In genomic region chr6:86471760-86472099, GRCm38 (mm10) we compare ENCODE assay signal across 8 mouse cellular contexts. TPM values are rescaled to one million over a fixed set of nuclear protein-coding genes. Genes with fewer than 3 reads are reported as not detected.
DNase-seq lines count a peak whose midpoint lies in the region; ATAC-seq and TF ChIP-seq lines count a peak whose summit lies in the region.

No protein-coding gene starts in this region.

- H3K27ac ChIP-seq in thymus, adult 2 months (ENCODE audit: control insufficient read depth, insufficient read depth, low read length) = peak overlapping the region; percentile 22
- peak overlapping the region; percentile 79 for H3K27ac ChIP-seq in liver, embryonic 15.5 days (replicated peaks)

- no peaks in the 10 kb centered on the region for H3K9me3 ChIP-seq in liver, embryonic 15.5 days (replicated peaks)

- peak overlapping the region; percentile 65 for H3K9ac ChIP-seq in liver, embryonic 15.5 days

- peaks cover 18% of the 10 kb centered on the region for H3K4me1 ChIP-seq in thymus, adult 2 months (replicated peaks; ENCODE audit: control insufficient read depth, insufficient read depth, low read length)
- peaks cover 32% of the 10 kb centered on the region for H3K4me1 ChIP-seq in liver, embryonic 15.5 days (replicated peaks)

- peak overlapping the region; percentile 86 for H3K4me2 ChIP-seq in liver, embryonic 15.5 days

- WGBS in thymus, adult 2 months = 6% methylated on average over 9 of the region's 9 CpGs
- 11% methylated on average over 9 of the region's 9 CpGs for WGBS in liver, embryonic 15.5 days (ENCODE audit: insufficient replicate concordance)

- peak; percentile 23 for ATAC-seq in liver, embryonic 15.5 days (ENCODE audit: insufficient read depth)

- TF ChIP-seq CTCF in thymus, adult 2 months (IDR thresholded peaks at IDR 0.05; ENCODE audit: borderline replicate concordance, control insufficient read depth, extremely low read depth, insufficient read depth, low read length, poor library complexity) = no peak

- TF ChIP-seq POLR2A in thymus, adult 2 months (IDR thresholded peaks at IDR 0.05; ENCODE audit: control insufficient read depth, extremely low read depth, insufficient read depth, low read length, poor library complexity) = no peak

- no peaks in the 10 kb centered on the region for H3K27me3 ChIP-seq in thymus, adult 2 months (ENCODE audit: control insufficient read depth, insufficient read depth, low read length)
- H3K27me3 ChIP-seq in liver, embryonic 15.5 days = no peaks in the 10 kb centered on the region

- H3K4me3 ChIP-seq in thymus, adult 2 months (ENCODE audit: control insufficient read depth, insufficient read depth, low read length) = peak overlapping the region; percentile 50
- peak overlapping the region; percentile 61 for H3K4me3 ChIP-seq in liver, embryonic 15.5 days (replicated peaks)

- H3K36me3 ChIP-seq in thymus, adult 2 months (ENCODE audit: control insufficient read depth, insufficient read depth, low read length) = 0 out of 2 replicates have a peak, but pooled peaks cover 3% of the 10 kb centered on the region
- H3K36me3 ChIP-seq in liver, embryonic 15.5 days (replicated peaks) = peaks cover 26% of the 10 kb centered on the region

- peak; percentile 68 for DNase-seq in cerebellum, adult 9-10 months
- DNase-seq in cerebellum, adult 9-11 months = no peak
- DNase-seq in thymus, adult 2 months = peak; percentile 9
- DNase-seq in thymus, postnatal 14 days = no peak
- no peak for DNase-seq in embryo, embryonic 11 days
- no peak for DNase-seq in urinary bladder, postnatal 10 days (ENCODE audit: low spot score)
- no peak for DNase-seq in cerebellum, adult 11 months

RNA-seq across cellular contexts. Expression of gene C87436, which starts 33.6 kb away (rescaled TPM):
- polyA plus RNA-seq in thymus, adult 2 months (2012; rRNA removed) = 14.9 and 16.6 TPM in 2 replicates
- 10.3 and 11.1 TPM in 2 replicates for polyA plus RNA-seq in liver, embryonic 15.5 days (2015; fragmentation: Nextera tagmentation; extraction: Ambion mirVana)

RNA-seq across cellular contexts. Expression of gene Gm44790, which starts 45.3 kb away (rescaled TPM):
- polyA plus RNA-seq in thymus, adult 2 months (2012; rRNA removed) = 32.3 and 32.5 TPM in 2 replicates
- not detected in 2 replicates for polyA plus RNA-seq in liver, embryonic 15.5 days (2015; fragmentation: Nextera tagmentation; extraction: Ambion mirVana)

RNA-seq across cellular contexts. Expression of gene Pcbp1, which starts 54.4 kb away (rescaled TPM):
- 291 and 363 TPM in 2 replicates for polyA plus RNA-seq in thymus, adult 2 months (2012; rRNA removed)
- polyA plus RNA-seq in liver, embryonic 15.5 days (2015; fragmentation: Nextera tagmentation; extraction: Ambion mirVana) = 253 and 255 TPM in 2 replicates

Comparison
In these comparisons a context has a peak if more than half of its experiments do, and no peak if none do; other contexts are left out.
1. DNase-seq: peak in cerebellum, adult 9-10 months (single experiment) and thymus, adult 2 months (single experiment); none in cerebellum, adult 9-11 months (single experiment), thymus, postnatal 14 days (single experiment), embryo, embryonic 11 days (single experiment), urinary bladder, postnatal 10 days (single experiment) and cerebellum, adult 11 months (single experiment).
2. RNA of gene Gm44790, which starts 45.3 kb away (polyA plus RNA-seq): 32.3 to 32.5 TPM in thymus, adult 2 months; not detected in liver, embryonic 15.5 days; every median in the first group is over 10 times any median in the second.